Mouse (Mus musculus): ENCODE measurements around the gene Urm1. TPM values are rescaled to one million over a fixed set of nuclear protein-coding genes. Genes with fewer than 3 reads are reported as not detected.

The Urm1 gene
- total RNA-seq, 2 experiments from 2014 or later, result 57.0 to 63.4 TPM

GRCm38 (mm10) chr2:29826926-29827708 is 7.2 kb downstream of the Urm1 start:
- DNase-seq (ENCODE audit: low spot score in 2 of 2), result peak; percentile 93 to 94
- intact Hi-C loops (cut with DNase I), result loop anchor here (5.0 kb wide), 1 partner anchor 140 kb away; the partner anchor contains the start of gene Sptan1

GRCm38 (mm10) chr2:29827709-29828024 is 7.8 kb downstream of the Urm1 start:
- intact Hi-C loops (cut with DNase I), result loop anchor here (5.0 kb wide), 1 partner anchor 140 kb away; the partner anchor contains the start of gene Sptan1

GRCm38 (mm10) chr2:29831106-29831505 is 11.2 kb downstream of the Urm1 start:
- intact Hi-C loops (cut with DNase I), result no loop called here
- DNase-seq (ENCODE audit: low spot score in 2 of 2), result no peak

More at GRCm38 (mm10) chr2:29827709-29828024, 7.8 kb downstream of the Urm1 start:
- no peak for DNase-seq (ENCODE audit: low spot score in 2 of 2)

- intact Hi-C loops (cut with DNase I), result no loop called here
- no peak for DNase-seq (ENCODE audit: low spot score in 2 of 2)
Observed at GRCm38 (mm10) chr2:29833796-29834195, 13.9 kb downstream of the Urm1 start.

- intact Hi-C loops (cut with DNase I), result no loop called here
Observed at GRCm38 (mm10) chr2:29835391-29835899, 15.6 kb downstream of the Urm1 start.

GRCm38 (mm10) chr2:29839460-29839859 is 19.6 kb downstream of the Urm1 start:
- intact Hi-C loops (cut with DNase I), result no loop called here
- DNase-seq (ENCODE audit: low spot score in 2 of 2), result no peak

More at GRCm38 (mm10) chr2:29835391-29835899, 15.6 kb downstream of the Urm1 start:
- no peak for DNase-seq (ENCODE audit: low spot score in 2 of 2)

- DNase-seq (ENCODE audit: low spot score in 2 of 2), result peak in 1 of 2 experiments; percentile 33
- intact Hi-C loops (cut with DNase I), result no loop called here
Observed at GRCm38 (mm10) chr2:29843231-29844105, 23.6 kb downstream of the Urm1 start.

- DNase-seq (ENCODE audit: low spot score in 2 of 2), result no peak
- intact Hi-C loops (cut with DNase I), result no loop called here
Observed at GRCm38 (mm10) chr2:29844115-29844514, 24.2 kb downstream of the Urm1 start.

- intact Hi-C loops (cut with DNase I), result no loop called here
- DNase-seq (ENCODE audit: low spot score in 2 of 2), result no peak
Observed at GRCm38 (mm10) chr2:29844661-29845060, 24.8 kb downstream of the Urm1 start.

GRCm38 (mm10) chr2:29845636-29846035 is 25.8 kb downstream of the Urm1 start:
- intact Hi-C loops (cut with DNase I), result no loop called here
- DNase-seq (ENCODE audit: low spot score in 2 of 2), result no peak

GRCm38 (mm10) chr2:29846061-29846853 is 26.4 kb downstream of the Urm1 start:
- DNase-seq (ENCODE audit: low spot score in 2 of 2), result no peak
- intact Hi-C loops (cut with DNase I), result no loop called here

- intact Hi-C loops (cut with DNase I), result no loop called here
- DNase-seq (ENCODE audit: low spot score in 2 of 2), result no peak
Observed at GRCm38 (mm10) chr2:29846911-29847310, 27.0 kb downstream of the Urm1 start.

GRCm38 (mm10) chr2:29849041-29849440 is 29.2 kb downstream of the Urm1 start:
- intact Hi-C loops (cut with DNase I), result no loop called here
- no peak for DNase-seq (ENCODE audit: low spot score in 2 of 2)

GRCm38 (mm10) chr2:29849841-29850480 is 30.1 kb downstream of the Urm1 start:
- intact Hi-C loops (cut with DNase I), result no loop called here
- DNase-seq (ENCODE audit: low spot score in 2 of 2), result no peak

- DNase-seq (ENCODE audit: low spot score in 2 of 2), result no peak
Observed at GRCm38 (mm10) chr2:29852957-29853485, 33.1 kb downstream of the Urm1 start.

GRCm38 (mm10) chr2:29853736-29854135 is 33.9 kb downstream of the Urm1 start:
- no peak for DNase-seq (ENCODE audit: low spot score in 2 of 2)
- intact Hi-C loops (cut with DNase I), result no loop called here

More at GRCm38 (mm10) chr2:29852957-29853485, 33.1 kb downstream of the Urm1 start:
- intact Hi-C loops (cut with DNase I), result no loop called here

- intact Hi-C loops (cut with DNase I), result loop anchor here (5.0 kb wide), 1 partner anchor 38 kb away; no protein-coding TSS in a partner anchor
- DNase-seq (ENCODE audit: low spot score in 2 of 2), result no peak
Observed at GRCm38 (mm10) chr2:29855585-29856210, 35.8 kb downstream of the Urm1 start.
